Mouse (Mus musculus) kidney, postnatal 0 days (tissue): Measurements from ENCODE around the gene Lrat. TPM values are rescaled to one million over a fixed set of nuclear protein-coding genes. Genes with fewer than 3 reads are reported as not detected.
A peak's percentile ranks its signal among the peaks of the same experiment; 100 is the strongest.

ENCODE experiments used
- ATAC-seq: fragments of 200-750 bp; cut with Nextera tagmentation; replicated peaks from 2 replicates; pipeline ENCODE4 v1.8.0; 2017; ENCODE audit warnings: low read depth, moderate number of reproducible peaks, moderate TSS enrichment, moderate library complexity; ENCODE audit not compliant: low FRiP score
- DNase-seq: peaks from one replicate; pipeline ENCODE4 v3.0.0-alpha.2; 2016; ENCODE audit warnings: low spot score
- H3K27ac ChIP-seq: fragments of 300-500 bp; sonication (generic); 2 replicates; pipeline ENCODE4 v1.5.1; 2014; ENCODE audit warnings: mild to moderate bottlenecking
- H3K27me3 ChIP-seq: fragments of 300-500 bp; sonication (generic); 2 replicates; pipeline ENCODE4 v1.6.1; 2014; ENCODE audit warnings: low read length, mixed read lengths; ENCODE audit not compliant: insufficient read depth
- H3K36me3 ChIP-seq: fragments of 300-500 bp; sonication (generic); 2 replicates; pipeline ENCODE4 v1.6.1; 2014; ENCODE audit warnings: low read length, mixed read lengths; ENCODE audit not compliant: insufficient read depth
- H3K4me1 ChIP-seq: fragments of 300-500 bp; sonication (generic); replicated peaks from 2 replicates; pipeline ENCODE4 v1.6.1; 2014; ENCODE audit warnings: antibody characterized with exemption, low read length, mixed read lengths; ENCODE audit not compliant: insufficient read depth
- H3K4me2 ChIP-seq: fragments of 300-500 bp; sonication (generic); 2 replicates; pipeline ENCODE4 v1.6.1; 2014; ENCODE audit warnings: mild to moderate bottlenecking, low read length, moderate library complexity, mixed read lengths
- H3K4me3 ChIP-seq: fragments of 300-500 bp; sonication (generic); replicated peaks from 2 replicates; pipeline ENCODE4 v1.5.1; 2014; ENCODE audit warnings: low read depth, low read length
- H3K9ac ChIP-seq: fragments of 300-500 bp; sonication (generic); 2 replicates; pipeline ENCODE4 v1.6.1; 2014; ENCODE audit warnings: low read depth, low read length
- H3K9me3 ChIP-seq: fragments of 300-500 bp; sonication (generic); replicated peaks from 2 replicates; pipeline ENCODE4 v1.6.1; 2016; ENCODE audit warnings: low read length, inconsistent platforms, mixed read lengths
- CTCF ChIP-seq: IDR thresholded peaks from 2 replicates; pipeline ENCODE4 v1.5.1; 2016; ENCODE audit warnings: antibody characterized with exemption, low read depth, mild to moderate bottlenecking, moderate library complexity
- WGBS: fragments of 180-500 bp; shearing (Covaris S2); extraction: QIAGEN DNeasy Blood & Tissue Kit; methylation state at CpG from one replicate; pipeline ENCODE4 v1.1.7; 2014; 5-methylcytosine and 5-hydroxymethylcytosine counted together
- polyA plus RNA-seq: library from polyadenylated mRNA; unstranded; fragments of >200 nt; fragmentation: Nextera tagmentation; extraction: Ambion mirVana; gene quantifications from 2 replicates; pipeline ENCODE4 v1.2.1, GENCODE M21; 2015

The Lrat gene
- 0.09 and 0.11 TPM in 2 replicates for polyA plus RNA-seq

- H3K9ac ChIP-seq = no peak within 1 kb of the TSS
- H3K9me3 ChIP-seq = no peaks in the 10 kb centered on the region
- no peak for TF ChIP-seq CTCF
- H3K27ac ChIP-seq = no peak within 1 kb of the TSS
- peak; percentile 72 for ATAC-seq
- 0 out of 2 replicates have a peak, but pooled peaks cover 5% of the 10 kb centered on the region for H3K4me1 ChIP-seq
- H3K27me3 ChIP-seq = peaks cover 18% of the 10 kb centered on the region
- peak within 1 kb of the TSS; percentile 67 for H3K4me2 ChIP-seq
- peak; percentile 3 for DNase-seq
- peak within 1 kb of the TSS; percentile 30 for H3K4me3 ChIP-seq
- WGBS = 1% methylated on average over 35 of the region's 35 CpGs
- no peaks in the 10 kb centered on the region for H3K36me3 ChIP-seq
These were observed at the start of gene Lrat for GRCm38 (mm10) chr3:82903613-82904205. Gene Lrat, minus strand, starts transcription at chr3:82903973.

- Histone ChIP-seq H3K4me3 (no peak overlapping the region), H3K9ac (no peak overlapping the region), H3K4me1 (no peaks in the 10 kb centered on the region), H3K27me3 (no peaks in the 10 kb centered on the region), H3K27ac (no peak overlapping the region), H3K4me2 (no peak overlapping the region), H3K36me3 (no peaks in the 10 kb centered on the region), H3K9me3 (no peaks in the 10 kb centered on the region)
- TF ChIP-seq CTCF = no peak
- ATAC-seq = no peak
- WGBS = 87% methylated on average over 4 of the region's 4 CpGs
- no peak for DNase-seq
These were observed 48.6 kb upstream of the Lrat start for GRCm38 (mm10) chr3:82952173-82952962.

GRCm38 (mm10) chr3:82950639-82951038 is 46.9 kb upstream of the Lrat start:
- DNase-seq (no peak), ATAC-seq (no peak)
- Histone ChIP-seq H3K4me1 (no peaks in the 10 kb centered on the region), H3K27me3 (no peaks in the 10 kb centered on the region), H3K4me3 (no peak overlapping the region), H3K36me3 (no peaks in the 10 kb centered on the region), H3K4me2 (no peak overlapping the region), H3K9me3 (no peaks in the 10 kb centered on the region), H3K27ac (no peak overlapping the region), H3K9ac (no peak overlapping the region)
- 44% methylated on average over 7 of the region's 7 CpGs for WGBS
- TF ChIP-seq CTCF = no peak

- Histone ChIP-seq H3K9ac (no peak overlapping the region), H3K9me3 (no peaks in the 10 kb centered on the region), H3K27me3 (no peaks in the 10 kb centered on the region), H3K4me1 (no peaks in the 10 kb centered on the region), H3K27ac (no peak overlapping the region), H3K36me3 (no peaks in the 10 kb centered on the region), H3K4me3 (no peak overlapping the region), H3K4me2 (no peak overlapping the region)
- no peak for TF ChIP-seq CTCF
- WGBS = 77% methylated on average over 10 of the region's 10 CpGs
- no peak for ATAC-seq
- no peak for DNase-seq
These were observed 46.4 kb upstream of the Lrat start for GRCm38 (mm10) chr3:82950208-82950607.

- H3K4me1 ChIP-seq = no peaks in the 10 kb centered on the region
- DNase-seq = no peak
- TF ChIP-seq CTCF = no peak
- no peak overlapping the region for H3K4me2 ChIP-seq
- no peak overlapping the region for H3K4me3 ChIP-seq
- H3K9ac ChIP-seq = no peak overlapping the region
- H3K36me3 ChIP-seq = no peaks in the 10 kb centered on the region
- H3K27me3 ChIP-seq = no peaks in the 10 kb centered on the region
- ATAC-seq = no peak
- H3K27ac ChIP-seq = no peak overlapping the region
- H3K9me3 ChIP-seq = no peaks in the 10 kb centered on the region
- WGBS = 48% methylated on average over 6 of the region's 6 CpGs
These were observed 42.8 kb upstream of the Lrat start for GRCm38 (mm10) chr3:82946375-82947107.

- Histone ChIP-seq H3K4me2 (no peak overlapping the region), H3K4me3 (no peak overlapping the region), H3K4me1 (no peaks in the 10 kb centered on the region), H3K27me3 (no peaks in the 10 kb centered on the region), H3K27ac (no peak overlapping the region), H3K9ac (no peak overlapping the region), H3K36me3 (no peaks in the 10 kb centered on the region), H3K9me3 (no peaks in the 10 kb centered on the region)
- ATAC-seq (no peak), DNase-seq (no peak)
- TF ChIP-seq CTCF = no peak
- WGBS = 74% methylated on average over 2 of the region's 2 CpGs
These were observed 24.1 kb upstream of the Lrat start for GRCm38 (mm10) chr3:82927917-82928316.
